Mouse (Mus musculus): ENCODE data around the gene Nos1ap.

GRCm38 (mm10) chr1:170383530-170383929 is 206.1 kb downstream of the Nos1ap start:
- TF ChIP-seq CTCF (IDR thresholded peaks at IDR 0.05; ENCODE audit: borderline replicate concordance, extremely low read depth, insufficient read depth, insufficient read length) (no peak), POLR2A (IDR thresholded peaks at IDR 0.05; ENCODE audit: borderline replicate concordance, extremely low read depth, insufficient read depth, insufficient read length, poor library complexity, severe bottlenecking) (no peak)
